Mouse (Mus musculus): ENCODE data around the gene Hs2st1. TPM values are rescaled to one million over a fixed set of nuclear protein-coding genes. Genes with fewer than 3 reads are reported as not detected.
A peak's percentile ranks its signal among the peaks of the same experiment; 100 is the strongest.

The Hs2st1 gene
- polyA plus RNA-seq, 1 experiment from 2014 or later, result 2.2 TPM

DNA sequence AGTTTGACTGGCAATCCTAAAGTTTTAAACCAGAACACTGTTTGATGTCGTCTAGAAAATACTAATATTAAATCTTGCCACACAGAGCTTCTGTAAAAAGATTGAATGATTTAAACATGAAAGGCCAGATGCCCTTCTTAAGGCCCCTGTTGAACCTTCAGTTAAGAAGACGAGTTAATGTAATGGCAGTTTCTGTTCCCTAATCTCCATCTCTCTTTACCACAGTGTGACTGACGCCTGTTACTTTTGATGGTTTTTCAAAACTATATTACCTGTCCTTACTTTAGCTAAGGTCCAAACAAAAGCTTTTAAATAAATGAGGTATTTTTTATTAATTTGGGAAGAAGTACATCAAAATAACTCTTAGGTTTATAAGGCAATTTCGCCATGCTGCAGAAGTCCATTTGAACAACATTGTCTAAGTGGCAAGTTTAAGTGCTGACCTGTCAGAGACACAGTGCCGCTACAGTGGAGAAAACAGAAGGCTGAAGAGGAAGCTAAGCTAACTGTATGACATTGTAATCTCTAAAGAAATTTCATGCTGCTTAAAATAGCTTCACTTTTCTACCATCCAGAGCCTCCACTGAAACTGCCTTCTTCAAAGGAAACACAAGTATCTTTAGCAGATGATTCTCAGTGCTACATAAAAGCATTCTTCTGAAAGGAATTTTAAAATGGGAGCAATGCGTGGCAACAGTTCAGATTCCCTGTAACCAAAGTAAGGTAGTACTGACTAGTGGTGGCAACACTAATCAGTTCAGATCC lies 15.0 kb upstream of the Hs2st1 start:
- ATAC-seq (ENCODE audit: low read depth), result no peak

GRCm38 (mm10) chr3:144583789-144584188 lies 13.8 kb upstream of the Hs2st1 start:
- Histone ChIP-seq H3K36me3 (peaks cover 56% of the 10 kb centered on the region), H3K4me1 (replicated peaks) (peaks cover 63% of the 10 kb centered on the region), H3K4me2 (peak overlapping the region; percentile 11), H3K9ac (no peak overlapping the region), H3K4me3 (replicated peaks) (no peak overlapping the region), H3K27ac (peak overlapping the region; percentile 25; the same call in 1 of the 2 replicates), H3K27me3 (no peaks in the 10 kb centered on the region), H3K9me3 (replicated peaks) (no peaks in the 10 kb centered on the region)
- DNase-seq (no peak), ATAC-seq (ENCODE audit: low read depth) (no peak)
- WGBS (ENCODE audit: insufficient replicate concordance), result 66% methylated on average over 5 of the region's 5 CpGs

More for the DNA sequence above, 15.0 kb upstream of the Hs2st1 start:
- Histone ChIP-seq H3K4me3 (replicated peaks) (no peak overlapping the region), H3K9ac (no peak overlapping the region), H3K4me1 (replicated peaks) (peaks cover 54% of the 10 kb centered on the region), H3K27ac (peak overlapping the region; percentile 19; the same call in 1 of the 2 replicates), H3K27me3 (no peaks in the 10 kb centered on the region), H3K9me3 (replicated peaks) (no peaks in the 10 kb centered on the region), H3K4me2 (no peak overlapping the region), H3K36me3 (peaks cover 48% of the 10 kb centered on the region)
- WGBS (ENCODE audit: insufficient replicate concordance), result 71% methylated on average over 6 of the region's 6 CpGs
- DNase-seq, result no peak

GRCm38 (mm10) chr3:144582306-144582705 lies 12.3 kb upstream of the Hs2st1 start:
- Histone ChIP-seq H3K36me3 (peaks cover 57% of the 10 kb centered on the region), H3K9ac (no peak overlapping the region), H3K27ac (0 out of 2 replicates have a peak overlapping the region, but pooled peaks have one; percentile 1), H3K4me1 (replicated peaks) (peaks cover 66% of the 10 kb centered on the region), H3K9me3 (replicated peaks) (no peaks in the 10 kb centered on the region), H3K4me2 (no peak overlapping the region), H3K4me3 (replicated peaks) (no peak overlapping the region), H3K27me3 (no peaks in the 10 kb centered on the region)
- DNase-seq (no peak), ATAC-seq (ENCODE audit: low read depth) (no peak)
- WGBS (ENCODE audit: insufficient replicate concordance), result 50% methylated on average over 4 of the region's 4 CpGs

DNA sequence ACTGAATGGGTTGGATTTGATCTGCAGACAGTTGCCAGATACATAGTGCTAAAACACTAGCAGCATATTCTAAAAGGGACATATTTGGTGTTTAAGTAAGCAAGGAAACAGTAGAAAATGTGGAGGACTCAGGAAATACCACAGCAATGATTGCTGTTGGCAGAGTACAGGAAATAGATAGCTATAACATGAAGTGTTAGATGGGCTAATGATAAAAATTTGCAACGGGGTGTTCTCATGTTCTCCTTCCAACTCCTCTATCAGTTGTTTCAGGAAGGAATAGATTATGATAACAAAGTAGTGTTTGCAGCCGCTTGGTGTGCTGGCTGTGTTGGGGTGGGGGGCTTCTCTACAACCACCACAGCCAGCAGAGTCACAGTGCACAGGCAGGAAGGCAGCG lies 11.9 kb upstream of the Hs2st1 start:
- Histone ChIP-seq H3K36me3 (peaks cover 53% of the 10 kb centered on the region), H3K4me3 (replicated peaks) (no peak overlapping the region), H3K27ac (0 out of 2 replicates have a peak overlapping the region, but pooled peaks have one; percentile 5), H3K9ac (no peak overlapping the region), H3K4me2 (no peak overlapping the region), H3K9me3 (replicated peaks) (no peaks in the 10 kb centered on the region), H3K27me3 (no peaks in the 10 kb centered on the region), H3K4me1 (replicated peaks) (peaks cover 71% of the 10 kb centered on the region)
- DNase-seq (no peak), ATAC-seq (ENCODE audit: low read depth) (no peak)
- WGBS (ENCODE audit: insufficient replicate concordance), result 43% methylated on average over 3 of the region's 3 CpGs

DNA sequence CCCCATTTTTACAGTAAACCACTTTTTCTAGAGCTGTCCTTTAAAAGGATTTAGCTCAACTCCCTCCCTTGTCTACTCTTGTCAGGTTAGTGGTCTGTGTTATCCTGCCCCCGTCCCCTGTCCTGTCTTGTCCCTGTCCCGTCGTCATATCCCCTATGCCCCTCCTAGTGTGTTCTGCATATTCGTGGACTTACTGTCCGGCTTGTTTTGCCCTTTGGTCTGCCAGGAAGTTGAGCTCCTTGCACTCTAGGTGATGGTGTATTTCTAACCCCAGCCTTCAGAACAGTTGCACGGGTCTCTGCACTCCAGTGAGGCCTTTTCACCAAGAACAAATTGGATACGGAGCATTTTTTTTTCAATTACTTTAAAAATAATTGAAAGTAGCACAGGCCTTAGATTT lies 10.3 kb upstream of the Hs2st1 start:
- H3K36me3 ChIP-seq, result peaks cover 47% of the 10 kb centered on the region
- no peak overlapping the region for H3K4me2 ChIP-seq
- peaks cover 70% of the 10 kb centered on the region for H3K4me1 ChIP-seq (replicated peaks)
- H3K9ac ChIP-seq, result no peak overlapping the region
- no peaks in the 10 kb centered on the region for H3K9me3 ChIP-seq (replicated peaks)
- H3K27ac ChIP-seq, result 0 out of 2 replicates have a peak overlapping the region, but pooled peaks have one; percentile 9
- 70% methylated on average over 7 of the region's 7 CpGs for WGBS (ENCODE audit: insufficient replicate concordance)
- no peak overlapping the region for H3K4me3 ChIP-seq (replicated peaks)
- no peaks in the 10 kb centered on the region for H3K27me3 ChIP-seq
- DNase-seq (no peak), ATAC-seq (ENCODE audit: low read depth) (no peak)

- Histone ChIP-seq H3K4me3 (replicated peaks) (no peak overlapping the region), H3K4me1 (replicated peaks) (peaks cover 72% of the 10 kb centered on the region), H3K4me2 (no peak overlapping the region), H3K27me3 (no peaks in the 10 kb centered on the region), H3K9me3 (replicated peaks) (no peaks in the 10 kb centered on the region), H3K27ac (0 out of 2 replicates have a peak overlapping the region, but pooled peaks have one; percentile 9), H3K36me3 (peaks cover 46% of the 10 kb centered on the region), H3K9ac (no peak overlapping the region)
- ATAC-seq (ENCODE audit: low read depth) (peak; percentile 48), DNase-seq (no peak)
- 62% methylated on average over 5 of the region's 5 CpGs for WGBS (ENCODE audit: insufficient replicate concordance)
Measured at GRCm38 (mm10) chr3:144579796-144580195, 9.8 kb upstream of the Hs2st1 start.

- Histone ChIP-seq H3K36me3 (peaks cover 53% of the 10 kb centered on the region), H3K4me1 (replicated peaks) (peaks cover 72% of the 10 kb centered on the region), H3K27ac (no peak overlapping the region), H3K4me3 (replicated peaks) (no peak overlapping the region), H3K9me3 (replicated peaks) (no peaks in the 10 kb centered on the region), H3K9ac (no peak overlapping the region), H3K27me3 (no peaks in the 10 kb centered on the region), H3K4me2 (no peak overlapping the region)
- 85% methylated on average over 4 of the region's 4 CpGs for WGBS (ENCODE audit: insufficient replicate concordance)
- no peak for DNase-seq
- no peak for ATAC-seq (ENCODE audit: low read depth)
Measured at GRCm38 (mm10) chr3:144578921-144579320, 8.9 kb upstream of the Hs2st1 start.

DNA sequence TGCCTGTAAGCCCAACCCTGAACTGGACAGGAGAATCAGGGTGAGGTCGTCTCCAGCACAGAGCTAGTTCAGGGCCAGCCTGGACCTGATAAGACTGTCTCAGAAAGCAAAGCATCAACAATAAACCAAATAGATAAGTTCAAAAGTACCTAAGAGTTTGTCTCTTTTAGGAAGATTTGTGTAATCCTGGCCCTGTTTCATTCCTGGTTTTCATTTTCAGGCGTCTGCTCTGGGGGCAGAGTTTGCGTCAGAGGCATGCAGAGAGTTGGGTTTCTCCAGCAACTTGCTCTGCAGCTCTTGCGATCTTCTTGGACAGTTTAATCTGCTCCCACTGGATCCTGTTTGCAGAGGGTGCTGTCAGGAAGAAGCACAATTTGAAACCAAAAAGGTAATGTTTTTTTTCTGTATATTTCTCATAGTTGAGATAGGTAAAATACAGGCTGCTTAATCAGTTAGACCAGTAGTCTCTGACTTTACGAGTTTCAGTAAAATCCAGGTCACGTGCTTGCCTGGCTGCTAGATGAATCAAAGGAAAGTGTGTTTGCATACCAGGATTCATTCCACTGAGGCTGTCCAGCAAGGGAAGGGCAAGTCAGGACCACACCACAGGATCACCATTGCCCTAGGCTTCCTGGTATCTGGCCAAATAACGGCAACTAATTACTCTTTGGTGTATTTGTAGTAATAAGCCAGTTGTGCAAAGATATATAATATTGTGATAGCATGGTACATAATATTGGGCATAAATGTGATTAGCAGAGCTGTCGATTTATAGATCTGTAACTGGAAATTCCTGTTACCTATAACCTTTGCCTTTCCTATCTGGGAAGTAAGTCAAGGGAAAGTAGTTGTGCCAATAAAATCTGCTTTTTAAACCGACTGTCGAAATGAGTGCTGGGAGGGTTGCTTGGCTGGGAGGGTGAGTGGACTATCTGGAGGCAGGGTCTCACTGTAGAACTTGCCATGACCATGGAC lies 7.7 kb upstream of the Hs2st1 start:
- Histone ChIP-seq H3K27me3 (no peaks in the 10 kb centered on the region), H3K4me3 (replicated peaks) (no peak overlapping the region), H3K4me2 (no peak overlapping the region), H3K9me3 (replicated peaks) (no peaks in the 10 kb centered on the region), H3K36me3 (peaks cover 58% of the 10 kb centered on the region), H3K27ac (no peak overlapping the region), H3K4me1 (replicated peaks) (peaks cover 71% of the 10 kb centered on the region), H3K9ac (no peak overlapping the region)
- ATAC-seq (ENCODE audit: low read depth) (no peak), DNase-seq (no peak)
- WGBS (ENCODE audit: insufficient replicate concordance), result 77% methylated on average over 10 of the region's 10 CpGs

GRCm38 (mm10) chr3:144574256-144574655 lies 4.3 kb upstream of the Hs2st1 start:
- H3K4me3 ChIP-seq (replicated peaks), result no peak overlapping the region

GRCm38 (mm10) chr3:144570816-144571487 lies 971 bp upstream of the Hs2st1 start:
- H3K4me2 ChIP-seq, result peak overlapping the region; percentile 72
- H3K4me3 ChIP-seq (replicated peaks), result peak overlapping the region; percentile 98
- no peak for DNase-seq
- no peaks in the 10 kb centered on the region for H3K9me3 ChIP-seq (replicated peaks)
- H3K9ac ChIP-seq, result peak overlapping the region; percentile 96
- peak overlapping the region; percentile 89 for H3K27ac ChIP-seq
- H3K4me1 ChIP-seq (replicated peaks), result peaks cover 55% of the 10 kb centered on the region
- no peaks in the 10 kb centered on the region for H3K27me3 ChIP-seq
- WGBS (ENCODE audit: insufficient replicate concordance), result 1% methylated on average over 25 of the region's 25 CpGs
- no peak for ATAC-seq (ENCODE audit: low read depth)
- peaks cover 24% of the 10 kb centered on the region for H3K36me3 ChIP-seq

More at GRCm38 (mm10) chr3:144574256-144574655, 4.3 kb upstream of the Hs2st1 start:
- H3K9me3 ChIP-seq (replicated peaks), result no peaks in the 10 kb centered on the region
- H3K4me2 ChIP-seq, result no peak overlapping the region
- WGBS (ENCODE audit: insufficient replicate concordance), result 89% methylated on average over 7 of the region's 7 CpGs
- ATAC-seq (ENCODE audit: low read depth) (no peak), DNase-seq (no peak)
- no peaks in the 10 kb centered on the region for H3K27me3 ChIP-seq
- no peak overlapping the region for H3K9ac ChIP-seq
- H3K4me1 ChIP-seq (replicated peaks), result peaks cover 59% of the 10 kb centered on the region
- H3K27ac ChIP-seq, result no peak overlapping the region; the same call in 1 of the 2 replicates
- peaks cover 41% of the 10 kb centered on the region for H3K36me3 ChIP-seq

Data from liver, embryonic 13.5 days (tissue).